Mouse (Mus musculus) mesoderm, embryonic 11.5 days (tissue): ENCODE measurements at regions not wholly inside any gene's neighbourhood (a gene's known extent, or its start where the extent isn't known, plus 50 kb on each side); places are given as distances from the start of the nearest gene placed in this dataset.
A peak's percentile ranks its signal among the peaks of the same experiment; 100 is the strongest.

Experiments used
- DNase-seq: peaks from one replicate; pipeline ENCODE4 v3.0.0-alpha.2; 2012; ENCODE audit warnings: low read depth, low spot score

DNA sequence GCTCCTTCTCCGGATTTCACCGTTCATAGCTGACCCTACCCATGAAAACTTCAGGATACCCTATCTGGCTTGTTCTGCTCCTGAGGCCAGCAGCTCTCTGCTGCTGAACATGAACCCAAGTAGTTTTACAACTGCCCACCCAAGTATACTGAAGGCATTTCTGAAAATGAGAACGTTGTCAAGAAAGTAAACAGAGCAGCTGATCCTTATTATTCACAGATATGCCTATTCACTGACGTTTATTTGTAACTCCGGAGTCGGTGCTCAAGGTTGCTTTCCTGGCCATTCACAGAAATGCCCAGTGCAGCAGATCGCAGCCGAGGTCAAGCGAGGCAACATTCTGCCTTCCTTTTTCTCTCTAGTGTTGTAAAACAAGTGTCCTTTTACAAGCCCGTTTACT, 128.4 kb upstream of the N6amt1 start:
- DNase-seq, result no peak

- no peak for DNase-seq
Measured at GRCm38 (mm10) chr16:87225085-87225484, 128.9 kb upstream of the N6amt1 start.

DNA sequence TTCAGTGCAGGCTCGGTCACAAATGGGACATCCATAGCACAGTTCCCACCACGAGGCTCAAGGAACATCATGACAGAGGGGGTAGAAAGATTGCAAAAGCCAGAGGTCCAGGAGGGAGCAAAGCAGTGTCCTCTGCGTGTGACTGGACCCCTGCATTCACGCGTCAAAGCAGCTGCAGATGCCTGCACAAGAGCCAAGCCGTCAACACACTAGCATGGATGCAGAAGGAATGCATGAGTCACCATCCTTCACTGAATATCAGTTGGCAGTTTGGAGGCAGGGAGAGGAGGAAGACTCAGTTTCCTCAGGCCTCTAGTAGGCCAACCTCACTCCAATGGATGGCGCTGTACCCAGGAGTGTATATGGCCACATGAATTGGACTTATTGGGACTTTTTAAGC, 130.0 kb upstream of the N6amt1 start:
- DNase-seq, result no peak

GRCm38 (mm10) chr16:87220611-87221010, 133.4 kb upstream of the N6amt1 start:
- DNase-seq, result no peak

DNA sequence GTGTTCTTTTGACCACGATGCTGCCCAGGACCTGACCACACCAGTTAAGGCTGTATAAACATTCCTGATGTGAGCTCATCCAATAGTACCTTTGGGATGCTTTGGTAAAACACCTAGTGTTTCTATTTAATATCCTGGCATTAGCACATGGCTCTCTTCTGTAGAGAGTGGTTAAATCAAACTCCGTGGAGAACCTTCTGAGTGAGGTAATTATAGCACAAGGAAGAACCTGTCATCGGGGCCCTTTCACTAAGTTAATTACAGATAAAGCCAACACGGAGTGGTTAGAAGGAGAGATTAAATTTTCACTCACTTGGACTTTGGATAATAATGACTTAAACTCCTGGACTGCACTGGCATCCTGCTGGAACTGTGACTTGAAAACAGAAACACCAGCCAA, 133.8 kb upstream of the N6amt1 start:
- DNase-seq, result no peak

DNA sequence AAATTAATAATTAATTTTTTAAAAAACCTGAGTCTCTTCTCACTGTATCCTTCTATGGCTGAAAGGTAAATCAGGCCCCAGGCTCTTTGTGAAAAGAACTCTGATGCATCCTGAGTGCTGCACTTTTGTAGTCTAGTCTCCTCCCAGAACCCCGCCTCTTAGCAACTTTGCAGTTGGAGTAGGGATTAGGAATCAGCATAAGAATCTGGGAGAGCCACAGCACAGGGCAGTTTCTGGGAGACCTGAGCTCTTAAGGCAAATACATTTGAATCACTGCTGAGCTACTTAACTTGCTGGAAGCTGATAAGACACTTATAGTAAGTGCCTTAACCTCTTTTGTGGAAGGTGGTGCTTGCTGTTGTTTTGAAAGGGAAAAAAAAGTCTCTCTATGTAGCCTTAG, 146.1 kb upstream of the N6amt1 start:
- DNase-seq, result no peak

- DNase-seq, result no peak
Measured at GRCm38 (mm10) chr16:87190471-87190870, 163.5 kb upstream of the N6amt1 start.

GRCm38 (mm10) chr16:87188737-87189136, 165.2 kb upstream of the N6amt1 start:
- DNase-seq, result no peak

DNA sequence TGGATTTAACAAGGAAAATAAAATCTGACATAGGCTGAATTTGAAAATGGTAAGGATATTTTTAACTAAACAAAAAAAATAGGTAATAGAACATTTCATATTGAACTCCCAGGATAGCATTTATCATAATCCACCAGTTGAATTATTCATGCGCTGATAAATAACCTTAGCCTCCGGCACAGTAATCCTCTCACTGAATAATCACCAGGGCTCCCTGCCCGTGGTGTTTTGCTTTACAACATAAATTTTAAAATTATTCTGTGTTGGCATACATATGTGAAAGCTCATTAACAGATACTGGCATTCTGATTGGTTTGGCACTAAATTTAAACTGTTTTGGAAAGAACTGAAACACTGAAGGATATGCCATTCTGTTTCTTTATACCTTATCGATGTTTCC, 181.6 kb upstream of the N6amt1 start:
- no peak for DNase-seq

GRCm38 (mm10) chr16:87139301-87139700, 214.7 kb upstream of the N6amt1 start:
- no peak for DNase-seq

GRCm38 (mm10) chr16:87136503-87136902, 217.5 kb upstream of the N6amt1 start:
- no peak for DNase-seq

DNA sequence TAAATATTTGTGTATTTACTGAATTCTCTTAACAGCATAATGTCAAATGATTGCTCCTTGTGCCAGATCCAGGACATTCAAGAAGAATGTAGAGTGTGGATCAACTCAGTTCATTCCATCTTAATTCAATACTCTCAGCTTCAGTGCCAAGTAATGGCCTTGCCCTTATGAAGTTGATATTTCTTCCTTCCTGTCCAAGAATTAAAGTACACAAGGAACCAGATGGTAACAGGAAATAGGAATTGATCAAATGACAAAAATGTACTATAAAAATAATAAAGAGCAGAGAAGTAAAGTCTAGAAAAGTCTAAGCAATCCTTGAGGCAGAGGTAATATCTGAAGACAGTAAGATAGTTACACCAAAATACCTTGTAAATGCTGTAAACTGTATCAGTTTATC, 219.5 kb upstream of the N6amt1 start:
- no peak for DNase-seq

DNA sequence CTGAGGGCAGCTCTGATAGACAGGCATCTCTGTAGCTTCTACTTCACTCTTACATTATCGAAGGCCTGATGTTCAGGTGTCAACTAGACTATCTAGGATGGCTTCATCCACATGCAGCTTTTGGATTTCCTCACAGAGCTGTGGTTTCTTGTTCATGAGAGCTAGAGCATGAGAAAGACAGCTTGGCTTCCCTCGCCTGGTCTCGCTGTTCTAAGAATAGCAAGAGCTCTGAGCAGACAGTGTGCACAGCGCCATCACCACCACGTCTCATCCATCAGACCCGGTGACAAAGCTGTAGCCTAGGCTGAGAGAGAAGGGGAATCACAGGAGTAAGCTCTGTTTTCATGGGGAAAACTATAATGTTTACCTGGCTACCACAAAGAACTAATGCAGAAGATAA, 220.1 kb upstream of the N6amt1 start:
- DNase-seq, result no peak

GRCm38 (mm10) chr16:87132082-87132481, 221.9 kb upstream of the N6amt1 start:
- no peak for DNase-seq

- no peak for DNase-seq
Measured at GRCm38 (mm10) chr16:87130733-87131640, 223.0 kb upstream of the N6amt1 start.

DNA sequence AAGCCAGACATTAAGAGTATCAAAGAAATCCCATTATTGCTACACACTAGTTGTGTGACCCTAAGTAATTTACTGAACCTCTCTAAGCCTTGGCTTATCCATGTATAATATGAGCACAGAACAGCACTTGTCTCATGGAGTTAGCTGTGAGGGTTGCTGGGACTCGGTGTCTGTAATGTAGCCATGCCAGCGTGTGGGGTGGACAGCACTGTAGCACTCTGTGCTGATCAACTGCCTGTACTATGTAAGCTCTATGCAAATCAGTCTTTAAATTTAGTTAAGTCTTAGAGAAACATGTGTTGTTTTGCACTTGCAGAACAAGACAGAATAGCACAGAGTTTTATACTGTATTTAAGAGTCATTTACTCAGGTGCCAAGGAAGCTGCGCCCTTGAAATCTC, 225.0 kb upstream of the N6amt1 start:
- no peak for DNase-seq

DNA sequence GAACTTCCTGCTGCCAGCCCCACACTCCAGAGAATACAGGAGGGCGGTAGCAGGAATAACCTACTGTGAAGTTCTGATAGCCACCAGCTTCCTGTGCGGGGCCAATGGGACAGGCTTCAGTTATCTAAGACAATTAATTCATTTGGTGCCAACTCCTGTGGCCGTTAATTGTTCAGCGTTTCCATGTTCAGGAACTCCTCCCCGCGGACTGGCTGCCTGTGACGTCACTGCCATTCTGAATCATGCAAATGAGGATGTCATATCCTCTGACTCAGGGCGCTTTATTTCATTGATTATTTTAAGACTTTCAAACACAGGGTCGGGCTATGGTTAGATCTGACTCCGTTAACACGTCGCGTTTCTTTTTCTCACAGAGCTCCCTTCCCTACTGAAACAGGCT, 225.8 kb upstream of the N6amt1 start:
- no peak for DNase-seq

DNA sequence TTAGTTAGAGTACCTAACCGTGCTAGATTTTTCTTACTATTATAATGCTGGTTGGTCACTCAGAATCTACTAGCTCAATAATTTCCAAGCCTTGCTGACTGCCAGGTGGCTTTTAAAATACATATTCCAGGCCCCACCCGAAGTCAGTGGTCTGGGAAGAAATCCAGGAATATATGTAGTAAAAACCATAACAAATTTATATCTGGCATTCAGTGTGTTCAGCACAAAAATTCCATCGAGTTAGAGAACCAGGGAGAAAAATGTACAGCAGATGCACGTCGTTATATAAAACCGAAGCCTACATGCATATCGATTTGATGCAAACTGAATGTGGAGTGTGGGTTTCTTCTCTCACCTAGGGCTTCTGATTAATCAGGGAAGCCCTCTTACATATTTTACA, 229.5 kb upstream of the N6amt1 start:
- DNase-seq, result no peak

- DNase-seq, result no peak
Measured at GRCm38 (mm10) chr16:87103599-87103998, 250.4 kb upstream of the N6amt1 start.

DNA sequence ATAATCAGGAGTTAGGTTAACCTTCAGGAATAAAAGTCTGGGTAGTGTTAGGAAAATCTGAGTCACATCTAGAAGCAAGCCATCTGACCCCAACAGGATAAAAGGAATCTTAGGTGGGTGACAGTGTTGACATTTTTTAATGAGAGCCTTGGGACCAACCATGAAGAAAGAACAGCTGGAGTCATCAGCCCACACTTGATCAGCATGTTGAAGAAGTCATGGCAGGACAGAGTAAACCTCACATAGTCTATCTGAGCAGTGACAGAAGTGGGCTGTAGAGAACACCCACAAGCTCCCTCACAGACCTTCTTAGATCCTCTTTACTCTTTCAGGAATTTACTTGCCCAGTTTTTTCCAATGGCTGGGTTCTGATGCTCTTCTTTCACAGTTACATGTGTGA, 251.9 kb upstream of the N6amt1 start:
- no peak for DNase-seq

DNA sequence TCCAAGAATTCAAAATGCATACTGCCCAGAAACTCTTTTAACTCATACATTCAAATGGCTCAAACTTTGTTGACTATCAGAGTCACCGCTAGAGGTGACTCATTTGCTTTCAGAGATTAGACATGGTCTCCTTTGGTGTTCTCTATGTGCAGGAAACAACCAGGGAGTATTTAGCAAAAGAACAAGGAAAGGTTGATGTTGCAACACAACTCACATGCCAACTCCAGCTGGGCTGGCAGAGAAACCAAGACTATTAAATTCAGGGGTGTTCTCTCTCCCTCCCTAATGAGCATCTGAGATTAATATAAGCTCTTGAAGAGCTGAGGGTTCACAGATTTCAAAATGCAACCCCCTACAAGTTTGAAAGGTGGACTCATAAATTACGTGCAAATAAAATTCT, 262.0 kb upstream of the N6amt1 start:
- DNase-seq, result no peak

- DNase-seq, result no peak
Measured at GRCm38 (mm10) chr16:87089322-87089721, 264.7 kb upstream of the N6amt1 start.

- DNase-seq, result peak; percentile 52
Measured at GRCm38 (mm10) chr16:87083505-87083904, 270.5 kb upstream of the N6amt1 start.

DNA sequence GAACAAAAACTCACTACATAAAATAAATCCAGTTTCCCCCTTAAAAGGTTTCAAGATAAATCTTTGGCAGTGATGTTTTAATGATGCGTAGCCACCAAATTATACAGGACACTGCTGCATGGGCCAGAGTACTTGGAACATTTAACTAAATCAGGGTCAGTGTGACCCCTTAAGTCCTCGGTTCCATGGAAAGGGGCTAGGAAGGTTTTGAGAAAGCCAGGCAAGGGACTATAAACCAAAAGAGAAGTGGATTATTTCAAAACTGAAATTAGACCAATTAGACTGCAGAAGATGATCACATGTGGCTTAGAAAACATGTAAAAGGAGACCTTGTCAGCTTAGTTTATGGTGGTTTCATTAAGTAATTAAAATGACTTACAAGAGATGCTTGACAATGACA, 276.6 kb upstream of the N6amt1 start:
- no peak for DNase-seq
